In the genomic region with DNA sequence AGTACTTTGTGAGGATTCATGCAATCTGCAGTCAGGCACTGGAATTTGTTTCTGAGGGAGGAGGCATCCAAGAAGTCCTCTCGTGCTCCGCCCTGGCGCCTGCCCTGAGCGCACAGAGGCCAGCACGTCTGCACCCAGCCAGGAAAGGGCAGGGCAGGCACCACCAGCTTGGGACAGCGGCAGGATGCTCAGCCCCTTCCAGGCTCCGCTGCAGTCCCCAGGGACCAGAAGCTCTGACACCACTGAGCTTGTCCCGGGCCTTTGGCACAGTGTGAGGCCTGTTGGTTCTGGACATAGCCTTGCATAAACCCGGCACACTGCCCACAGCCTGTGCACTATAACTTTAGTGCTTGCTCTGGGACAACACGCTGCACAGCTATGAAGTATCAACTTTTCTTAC, we compare ENCODE assay signal across 9 mouse cellular contexts. TPM values are rescaled to one million over a fixed set of nuclear protein-coding genes. Genes with fewer than 3 reads are reported as not detected.
A peak's percentile ranks its signal among the peaks of the same experiment; 100 is the strongest.
DNase-seq lines count a peak whose midpoint lies in the region; ATAC-seq and TF ChIP-seq lines count a peak whose summit lies in the region.
"Had no signal": no experiment of that assay in that cellular context is flagged by ENCODE, and none has a peak within 500 bp of the region (broad histone marks: within the 10 kb centered on the region; RNA-seq: fewer than 3 reads in every experiment).

No protein-coding gene starts in this region.

- WGBS in lung, adult 2 months = 39% methylated on average over 10 of the region's 10 CpGs
- WGBS in hindbrain, embryonic 10.5 days = 61% methylated on average over 10 of the region's 10 CpGs

- H3K4me3 ChIP-seq in lung, adult 2 months (replicated peaks; ENCODE audit: extremely low read depth, low read depth, low read length) = no peak overlapping the region
- H3K4me3 ChIP-seq in hindbrain, embryonic 10.5 days = no peak overlapping the region

- DNase-seq in 3134 (ENCODE audit: extremely low read depth, insufficient read length, low spot score) = peak; percentile 91
- peak; percentile 77 for DNase-seq in adrenal gland, postnatal 10 days
- DNase-seq in heart, postnatal 14 days = peak; percentile 56 to 75
- peak; percentile 61 for DNase-seq in lung, adult 2 months
- no peak for DNase-seq in left cerebral cortex, postnatal 25 days (ENCODE audit: low spot score in 2 of 2)
- no peak for DNase-seq in hindbrain, embryonic 10.5 days (ENCODE audit: low spot score)
- no peak for DNase-seq in layer of hippocampus, postnatal 36 days
- DNase-seq: cerebellum, adult 8-10 months had no signal

- no peaks in the 10 kb centered on the region for H3K27me3 ChIP-seq in hindbrain, embryonic 10.5 days (ENCODE audit: insufficient read depth, poor library complexity, severe bottlenecking)

- no peak overlapping the region for H3K27ac ChIP-seq in hindbrain, embryonic 10.5 days

- 0 out of 2 replicates have a peak, but pooled peaks have one; percentile 26 for TF ChIP-seq POLR2A in lung, adult 2 months (IDR thresholded peaks at IDR 0.05; ENCODE audit: borderline replicate concordance, extremely low read depth, low read depth, low read length)

- no peak for TF ChIP-seq CTCF in lung, adult 2 months (IDR thresholded peaks at IDR 0.05; ENCODE audit: insufficient read depth, low read length)

- H3K36me3 ChIP-seq in hindbrain, embryonic 10.5 days = no peaks in the 10 kb centered on the region

- H3K4me1 ChIP-seq in lung, adult 2 months (ENCODE audit: control insufficient read depth, insufficient read depth, low read length) = no peaks in the 10 kb centered on the region
- peaks cover 10% of the 10 kb centered on the region for H3K4me1 ChIP-seq in hindbrain, embryonic 10.5 days (replicated peaks)

- no peaks in the 10 kb centered on the region for H3K9me3 ChIP-seq in hindbrain, embryonic 10.5 days

- intact Hi-C loops in heart, postnatal 14 days (cut with DNase I) = loop anchor here (5.0 kb wide), 1 partner anchor 70 kb away; no protein-coding TSS in a partner anchor
- intact Hi-C loops in left cerebral cortex, postnatal 25 days (cut with DNase I) = no loop called here

- no peak for ATAC-seq in monocyte, adult 5-6 weeks (replicated peaks; ENCODE audit: insufficient number of reproducible peaks, low FRiP score, low TSS enrichment, poor library complexity, severe bottlenecking)

RNA-seq across cellular contexts. Expression of gene Sgk1, which starts 24.3 kb away (rescaled TPM):
- total RNA-seq in adrenal gland, postnatal 10 days (2021) = 100 to 1,000 TPM in 1 of 2 experiments, 10 to 100 TPM in 1; 95.0 to 204 TPM
- 100 to 1,000 TPM; 120 to 135 TPM for total RNA-seq in heart, postnatal 14 days (2021)
- polyA plus RNA-seq in lung, adult 2 months (2012; rRNA removed) = 51.7 and 80.5 TPM in 2 replicates
- total RNA-seq in left cerebral cortex, postnatal 25 days (2021) = 10 to 100 TPM; 69.3 to 73.0 TPM
- 15.0 and 18.1 TPM in 2 replicates for polyA plus RNA-seq in hindbrain, embryonic 10.5 days (2016; fragmentation: Nextera tagmentation; extraction: Ambion mirVana)
- total RNA-seq in layer of hippocampus, postnatal 36 days (2021) = 100 to 1,000 TPM; 120 to 147 TPM
- total RNA-seq in monocyte, adult 5-6 weeks (2017) = 323 to 475 TPM (median 431 TPM) in 3 replicates

Comparison
In these comparisons a context has a peak if more than half of its experiments do, and no peak if none do; other contexts are left out.
1. DNase-seq: peak in 3134 (single experiment), adrenal gland, postnatal 10 days (single experiment), heart, postnatal 14 days (2 of 2) and lung, adult 2 months (single experiment); none in left cerebral cortex, postnatal 25 days (0 of 2), hindbrain, embryonic 10.5 days (single experiment) and layer of hippocampus, postnatal 36 days (0 of 2).